Mouse (Mus musculus) forebrain, embryonic 16.5 days (tissue): ENCODE results near the gene Atxn7l3. TPM values are rescaled to one million over a fixed set of nuclear protein-coding genes. Genes with fewer than 3 reads are reported as not detected.

Experiments
- ATAC-seq: fragments of 200-750 bp; cut with Nextera tagmentation; 2 replicates; pipeline ENCODE4 v1.8.0; 2017; ENCODE audit warnings: mild to moderate bottlenecking, moderate library complexity
- H3K27ac ChIP-seq: fragments of 300-500 bp; sonication (generic); 2 replicates; pipeline ENCODE4 v1.5.1; 2014; ENCODE audit warnings: low read length, control low read depth
- H3K27me3 ChIP-seq: fragments of 300-500 bp; sonication (generic); replicated peaks from 2 replicates; pipeline ENCODE4 v1.6.1; 2014; ENCODE audit warnings: low read length; ENCODE audit not compliant: control insufficient read depth, insufficient read depth
- H3K36me3 ChIP-seq: fragments of 300-500 bp; sonication (generic); 2 replicates; pipeline ENCODE4 v1.6.1; 2014; ENCODE audit not compliant: control insufficient read depth, insufficient read depth
- H3K4me1 ChIP-seq: fragments of 300-500 bp; sonication (generic); replicated peaks from 2 replicates; pipeline ENCODE4 v1.6.1; 2014; ENCODE audit warnings: low read length; ENCODE audit not compliant: control insufficient read depth, insufficient read depth
- H3K4me2 ChIP-seq: fragments of 300-500 bp; sonication (generic); 2 replicates; pipeline ENCODE4 v1.6.1; 2014; ENCODE audit warnings: mild to moderate bottlenecking, low read length, control low read depth
- H3K4me3 ChIP-seq: fragments of 300-500 bp; sonication (generic); replicated peaks from 2 replicates; pipeline ENCODE4 v1.5.1; 2014; ENCODE audit warnings: mild to moderate bottlenecking, low read length, control low read depth
- H3K9ac ChIP-seq: fragments of 300-500 bp; sonication (generic); replicated peaks from 2 replicates; pipeline ENCODE4 v1.6.1; 2014; ENCODE audit warnings: low read depth, low read length, control low read depth
- H3K9me3 ChIP-seq: fragments of 300-500 bp; sonication (generic); 2 replicates; pipeline ENCODE4 v1.6.1; 2016; ENCODE audit warnings: low read length; ENCODE audit not compliant: control insufficient read depth
- whole genome bisulfite sequencing: fragments of 180-500 bp; shearing (Covaris S2); extraction: QIAGEN DNeasy Blood & Tissue Kit; methylation state at CpG from one replicate; pipeline ENCODE4 v1.1.7; 2014; 5-methylcytosine and 5-hydroxymethylcytosine counted together
- polyA plus RNA-seq: library from polyadenylated mRNA; unstranded; fragments of >200 nt; fragmentation: Nextera tagmentation; extraction: Ambion mirVana; gene quantifications from 2 replicates; pipeline ENCODE4 v1.2.1, GENCODE M21; 2015

The Atxn7l3 gene
- 28.5 and 29.5 TPM in 2 replicates for polyA plus RNA-seq

- Histone ChIP-seq H3K4me1 (peaks cover 21% of the 10 kb centered on the region), H3K9ac (peak within 1 kb of the TSS; percentile 92), H3K27ac (peak within 1 kb of the TSS; percentile 98), H3K4me2 (peak within 1 kb of the TSS; percentile 93), H3K9me3 (no peaks in the 10 kb centered on the region), H3K27me3 (no peaks in the 10 kb centered on the region), H3K36me3 (peaks cover 8% of the 10 kb centered on the region), H3K4me3 (peak within 1 kb of the TSS; percentile 78)
- WGBS: 0% methylated on average over 56 of the region's 125 CpGs
- ATAC-seq: peak; percentile 95
Observed at GRCm38 (mm10) chr11:102296491-102297472, at the start of gene Atxn7l3. Gene Atxn7l3, minus strand, starts transcription at chr11:102296631.

GRCm38 (mm10) chr11:102344458-102344857 is 48.0 kb upstream of the Atxn7l3 start:
- Histone ChIP-seq H3K36me3 (no peaks in the 10 kb centered on the region), H3K4me3 (no peak overlapping the region), H3K4me1 (no peaks in the 10 kb centered on the region), H3K4me2 (no peak overlapping the region), H3K9ac (no peak overlapping the region), H3K27ac (no peak overlapping the region), H3K27me3 (no peaks in the 10 kb centered on the region), H3K9me3 (no peaks in the 10 kb centered on the region)
- ATAC-seq: no peak
- WGBS: 92% methylated on average over 3 of the region's 3 CpGs

DNA sequence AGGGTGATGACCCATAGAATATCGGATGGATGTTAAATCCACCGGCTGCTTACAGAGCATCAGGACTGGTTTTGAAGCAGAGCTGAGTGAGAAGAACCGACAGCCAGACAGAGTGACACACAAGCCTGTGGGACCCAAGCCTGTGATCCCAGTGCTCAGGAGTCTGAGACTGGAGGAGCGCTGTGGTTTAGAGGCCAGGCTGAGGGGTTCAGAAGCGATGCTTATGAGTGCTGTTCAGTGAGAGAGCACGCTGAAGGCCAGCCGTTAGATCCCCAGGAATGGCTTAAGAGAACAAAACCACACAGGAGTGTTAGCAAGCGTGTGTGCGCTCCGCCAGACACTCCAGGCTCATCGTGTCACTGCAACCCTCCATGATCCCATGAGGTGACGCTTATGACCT is 46.3 kb upstream of the Atxn7l3 start:
- no peak overlapping the region for H3K4me3 ChIP-seq
- peaks cover 8% of the 10 kb centered on the region; the same call in 1 of the 2 replicates for H3K4me1 ChIP-seq
- no peak overlapping the region for H3K9ac ChIP-seq
- H3K9me3 ChIP-seq: no peaks in the 10 kb centered on the region
- no peak overlapping the region for H3K4me2 ChIP-seq
- 61% methylated on average over 12 of the region's 12 CpGs for WGBS
- no peak overlapping the region for H3K27ac ChIP-seq
- no peak for ATAC-seq
- no peaks in the 10 kb centered on the region for H3K36me3 ChIP-seq
- no peaks in the 10 kb centered on the region for H3K27me3 ChIP-seq

GRCm38 (mm10) chr11:102341101-102341500 is 44.7 kb upstream of the Atxn7l3 start:
- no peak overlapping the region for H3K4me2 ChIP-seq
- no peak overlapping the region for H3K9ac ChIP-seq
- no peak overlapping the region for H3K4me3 ChIP-seq
- 94% methylated on average over 4 of the region's 4 CpGs for WGBS
- H3K36me3 ChIP-seq: no peaks in the 10 kb centered on the region
- peaks cover 8% of the 10 kb centered on the region; the same call in 1 of the 2 replicates for H3K4me1 ChIP-seq
- H3K27me3 ChIP-seq: no peaks in the 10 kb centered on the region
- no peak overlapping the region for H3K27ac ChIP-seq
- ATAC-seq: no peak
- H3K9me3 ChIP-seq: no peaks in the 10 kb centered on the region

DNA sequence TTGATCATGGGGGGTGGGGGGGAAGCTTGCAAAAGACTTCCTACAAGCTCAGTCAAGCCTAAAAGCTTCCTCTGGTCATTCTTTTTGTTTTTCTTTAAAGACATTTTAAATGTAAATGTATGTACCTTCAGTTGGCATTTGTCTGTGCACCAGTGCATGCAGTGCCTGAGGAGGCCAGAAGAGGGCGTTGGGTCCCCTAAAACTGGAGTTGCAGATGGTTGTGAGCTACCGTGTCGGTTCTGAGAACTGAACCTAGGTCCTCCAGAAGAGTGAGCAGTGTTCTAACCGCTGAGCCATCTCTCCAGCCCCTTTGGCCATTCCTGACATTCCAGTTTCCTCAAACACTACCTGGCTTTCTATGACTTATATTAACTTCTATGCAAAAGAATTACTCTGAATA is 43.2 kb upstream of the Atxn7l3 start:
- Histone ChIP-seq H3K4me3 (no peak overlapping the region), H3K9me3 (no peaks in the 10 kb centered on the region), H3K27me3 (no peaks in the 10 kb centered on the region), H3K4me1 (peaks cover 8% of the 10 kb centered on the region; the same call in 1 of the 2 replicates), H3K36me3 (no peaks in the 10 kb centered on the region), H3K4me2 (no peak overlapping the region), H3K27ac (no peak overlapping the region), H3K9ac (no peak overlapping the region)
- ATAC-seq: no peak
- WGBS: 64% methylated on average over 4 of the region's 4 CpGs

DNA sequence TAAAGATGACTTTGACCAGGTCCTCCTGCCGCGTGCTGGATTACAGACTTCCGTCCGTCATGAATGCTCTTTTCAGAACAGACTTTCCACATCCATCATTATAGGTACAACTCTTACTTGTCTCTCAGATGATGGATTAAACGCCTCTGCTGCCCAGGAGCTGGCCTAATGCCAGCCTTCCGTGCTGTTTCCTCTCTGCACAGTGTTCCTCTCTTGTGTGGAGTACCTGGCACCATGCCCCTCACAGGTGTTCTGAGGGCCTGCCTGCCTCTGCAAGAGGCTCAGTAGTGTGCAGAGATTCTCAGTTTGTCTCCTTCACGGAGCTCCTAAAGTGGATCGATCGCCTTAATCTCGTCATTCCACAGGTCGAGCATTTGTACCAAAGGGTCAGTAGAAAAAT is 42.8 kb upstream of the Atxn7l3 start:
- no peaks in the 10 kb centered on the region for H3K27me3 ChIP-seq
- H3K4me3 ChIP-seq: no peak overlapping the region
- H3K9ac ChIP-seq: no peak overlapping the region
- no peak overlapping the region for H3K4me2 ChIP-seq
- H3K27ac ChIP-seq: peak overlapping the region; percentile 28; the same call in 1 of the 2 replicates
- 63% methylated on average over 11 of the region's 11 CpGs for WGBS
- H3K9me3 ChIP-seq: no peaks in the 10 kb centered on the region
- H3K36me3 ChIP-seq: no peaks in the 10 kb centered on the region
- H3K4me1 ChIP-seq: peaks cover 8% of the 10 kb centered on the region; the same call in 1 of the 2 replicates
- ATAC-seq: no peak

GRCm38 (mm10) chr11:102338561-102338960 is 42.1 kb upstream of the Atxn7l3 start:
- peaks cover 8% of the 10 kb centered on the region; the same call in 1 of the 2 replicates for H3K4me1 ChIP-seq
- no peak overlapping the region for H3K9ac ChIP-seq
- ATAC-seq: no peak
- H3K4me3 ChIP-seq: no peak overlapping the region
- no peaks in the 10 kb centered on the region for H3K27me3 ChIP-seq
- H3K27ac ChIP-seq: peak overlapping the region; percentile 28; the same call in 1 of the 2 replicates
- no peak overlapping the region for H3K4me2 ChIP-seq
- no peaks in the 10 kb centered on the region for H3K36me3 ChIP-seq
- no peaks in the 10 kb centered on the region for H3K9me3 ChIP-seq
- WGBS: 21% methylated on average over 3 of the region's 3 CpGs

GRCm38 (mm10) chr11:102337921-102338320 is 41.5 kb upstream of the Atxn7l3 start:
- Histone ChIP-seq H3K36me3 (no peaks in the 10 kb centered on the region), H3K9me3 (no peaks in the 10 kb centered on the region), H3K9ac (no peak overlapping the region), H3K4me1 (peaks cover 8% of the 10 kb centered on the region; the same call in 1 of the 2 replicates), H3K4me3 (no peak overlapping the region), H3K4me2 (no peak overlapping the region), H3K27ac (no peak overlapping the region), H3K27me3 (no peaks in the 10 kb centered on the region)
- ATAC-seq: no peak
- 81% methylated on average over 1 of the region's 1 CpGs for WGBS

- Histone ChIP-seq H3K9me3 (no peaks in the 10 kb centered on the region), H3K9ac (no peak overlapping the region), H3K27ac (no peak overlapping the region), H3K4me3 (no peak overlapping the region), H3K27me3 (no peaks in the 10 kb centered on the region), H3K36me3 (no peaks in the 10 kb centered on the region), H3K4me1 (peaks cover 8% of the 10 kb centered on the region; the same call in 1 of the 2 replicates), H3K4me2 (no peak overlapping the region)
- WGBS: 78% methylated on average over 1 of the region's 1 CpGs
- ATAC-seq: no peak
Observed at GRCm38 (mm10) chr11:102336191-102336590, 39.8 kb upstream of the Atxn7l3 start.
